Mouse (Mus musculus) bone marrow macrophage, adult 2 months (primary cell): Measurements from ENCODE around the gene Chn2.

Experiments used
- CTCF ChIP-seq: IDR thresholded peaks from 2 replicates; pipeline ENCODE4 v1.5.1; 2012; ENCODE audit warnings: low read depth, mild to moderate bottlenecking, low read length, moderate library complexity
- POLR2A ChIP-seq: IDR thresholded peaks from 2 replicates; pipeline ENCODE4 v1.6.1; 2012; ENCODE audit warnings: mild to moderate bottlenecking, low read depth, low read length, borderline replicate concordance

DNA sequence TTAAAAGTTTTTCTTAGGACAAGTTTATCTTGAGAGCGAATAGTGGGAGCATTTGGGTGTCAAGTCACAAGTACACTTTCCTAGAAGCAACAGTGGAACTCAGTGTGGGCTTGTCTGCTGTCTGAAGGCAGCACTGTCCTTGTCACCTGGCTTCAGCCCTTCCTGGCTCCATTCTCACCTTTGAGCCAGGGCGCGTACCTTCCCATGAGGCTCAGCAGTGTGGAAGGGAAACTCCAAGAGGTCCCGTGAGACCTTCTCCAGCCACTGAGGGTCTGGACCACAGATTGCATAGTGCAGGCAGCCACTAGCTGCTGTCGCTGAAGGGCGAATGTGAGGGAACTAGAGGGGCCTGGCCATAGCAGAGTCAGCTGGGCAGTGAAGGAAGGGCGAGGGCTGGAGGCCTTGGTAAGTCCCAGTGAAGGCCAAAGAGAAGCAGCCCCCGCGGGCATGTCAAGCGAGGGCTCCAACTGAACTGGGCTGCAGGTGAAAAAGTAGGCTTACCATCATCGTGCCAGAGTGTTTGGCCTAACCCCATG lies 293.8 kb downstream of the Chn2 start:
- TF ChIP-seq CTCF (no peak), POLR2A (no peak)
